Mouse (Mus musculus) hindbrain, embryonic 13.5 days (tissue): Measurements from ENCODE around the gene Rictor. TPM values are rescaled to one million over a fixed set of nuclear protein-coding genes. Genes with fewer than 3 reads are reported as not detected.

ENCODE experiments used
- ATAC-seq: fragments of 200-750 bp; cut with Nextera tagmentation; 2 replicates; pipeline ENCODE4 v1.8.0; 2017; ENCODE audit warnings: moderate TSS enrichment; ENCODE audit not compliant: low FRiP score
- H3K27ac ChIP-seq: fragments of 300-500 bp; sonication (generic); 2 replicates; pipeline ENCODE4 v1.5.1; 2015; ENCODE audit warnings: inconsistent platforms, mild to moderate bottlenecking, moderate library complexity
- H3K27me3 ChIP-seq: fragments of 300-500 bp; sonication (generic); 2 replicates; pipeline ENCODE4 v1.6.1; 2015; ENCODE audit warnings: mild to moderate bottlenecking, inconsistent platforms
- H3K36me3 ChIP-seq: fragments of 300-500 bp; sonication (generic); 2 replicates; pipeline ENCODE4 v1.6.1; 2015; ENCODE audit warnings: mild to moderate bottlenecking, inconsistent platforms
- H3K4me1 ChIP-seq: fragments of 300-500 bp; sonication (generic); replicated peaks from 2 replicates; pipeline ENCODE4 v1.6.1; 2015; ENCODE audit warnings: inconsistent platforms
- H3K4me2 ChIP-seq: fragments of 300-500 bp; sonication (generic); 2 replicates; pipeline ENCODE4 v1.6.1; 2015; ENCODE audit warnings: inconsistent platforms, mild to moderate bottlenecking, moderate library complexity
- H3K4me3 ChIP-seq: fragments of 300-500 bp; sonication (generic); 2 replicates; pipeline ENCODE4 v1.5.1; 2015; ENCODE audit warnings: mild to moderate bottlenecking, inconsistent platforms
- H3K9ac ChIP-seq: fragments of 300-500 bp; sonication (generic); 2 replicates; pipeline ENCODE4 v1.6.1; 2015; ENCODE audit warnings: mild to moderate bottlenecking, inconsistent platforms
- H3K9me3 ChIP-seq: fragments of 300-500 bp; sonication (generic); 2 replicates; pipeline ENCODE4 v1.6.1; 2016; ENCODE audit warnings: inconsistent platforms
- WGBS: fragments of 180-500 bp; shearing (Covaris S2); methylation state at CpG from one replicate; pipeline ENCODE4 v1.1.7; 2015; 5-methylcytosine and 5-hydroxymethylcytosine counted together
- polyA plus RNA-seq: library from polyadenylated mRNA; unstranded; fragments of >200 nt; fragmentation: Nextera tagmentation; extraction: Ambion mirVana; gene quantifications from 2 replicates; pipeline ENCODE4 v1.2.1, GENCODE M21; 2015

Gene Rictor
- 58.0 and 60.6 TPM in 2 replicates for polyA plus RNA-seq

DNA sequence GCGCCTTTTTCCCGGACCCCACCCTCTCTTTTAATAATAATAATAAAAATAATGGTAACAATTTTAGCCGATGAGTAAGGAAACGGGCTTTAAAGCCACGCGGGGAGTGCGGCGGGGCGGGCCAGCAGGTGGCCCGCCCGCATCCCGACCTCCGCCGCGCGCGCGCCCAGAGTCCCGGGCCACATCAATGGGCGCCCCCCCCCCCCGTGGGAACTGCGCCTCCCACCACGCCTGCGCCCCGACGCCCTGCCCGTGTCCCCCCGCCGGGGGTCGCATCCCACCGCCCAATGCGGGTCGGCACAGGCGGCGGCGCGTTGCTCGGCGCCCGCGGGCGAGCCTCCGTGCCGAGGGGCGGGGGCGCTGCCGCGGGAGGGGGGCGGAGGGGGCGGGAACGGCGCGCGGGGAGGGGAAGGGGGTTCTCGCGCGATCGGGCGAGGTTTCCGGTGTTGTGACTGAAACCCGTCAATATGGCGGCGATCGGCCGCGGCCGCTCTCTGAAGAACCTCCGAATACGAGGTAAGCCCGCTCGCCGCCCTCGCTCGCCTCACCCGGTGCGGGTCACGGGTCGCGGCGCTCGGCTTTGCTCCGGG, at the start of gene Rictor:
Gene Rictor, plus strand, starts transcription at position 444 of the 590 bp plus-strand sequence.
- Histone ChIP-seq H3K27me3 (peaks cover 9% of the 10 kb centered on the region; the same call in 1 of the 2 replicates), H3K4me2 (peak within 1 kb of the TSS; percentile 88), H3K27ac (peak within 1 kb of the TSS; percentile 96), H3K4me3 (peak within 1 kb of the TSS; percentile 95), H3K4me1 (peaks cover 32% of the 10 kb centered on the region), H3K36me3 (no peaks in the 10 kb centered on the region), H3K9me3 (no peaks in the 10 kb centered on the region), H3K9ac (peak within 1 kb of the TSS; percentile 91)
- peak; percentile 90 for ATAC-seq
- WGBS = under 1% methylated on average over 59 of the region's 82 CpGs

GRCm38 (mm10) chr15:6661951-6662350, 46.2 kb upstream of the Rictor start:
- H3K9me3 ChIP-seq = no peaks in the 10 kb centered on the region
- no peak overlapping the region for H3K27ac ChIP-seq
- ATAC-seq = no peak
- no peaks in the 10 kb centered on the region for H3K36me3 ChIP-seq
- H3K4me2 ChIP-seq = no peak overlapping the region
- H3K27me3 ChIP-seq = no peaks in the 10 kb centered on the region
- 43% methylated on average over 3 of the region's 3 CpGs for WGBS
- H3K4me3 ChIP-seq = no peak overlapping the region
- H3K9ac ChIP-seq = no peak overlapping the region
- H3K4me1 ChIP-seq = no peaks in the 10 kb centered on the region

- Histone ChIP-seq H3K27ac (no peak overlapping the region), H3K9ac (no peak overlapping the region), H3K4me1 (no peaks in the 10 kb centered on the region; the same call in 1 of the 2 replicates), H3K4me3 (no peak overlapping the region), H3K4me2 (no peak overlapping the region), H3K9me3 (no peaks in the 10 kb centered on the region), H3K36me3 (no peaks in the 10 kb centered on the region), H3K27me3 (no peaks in the 10 kb centered on the region)
- no peak for ATAC-seq
- WGBS = 58% methylated on average over 7 of the region's 7 CpGs
Observed at GRCm38 (mm10) chr15:6663991-6664390, 44.2 kb upstream of the Rictor start.

- H3K9ac ChIP-seq = no peak overlapping the region
- H3K4me2 ChIP-seq = no peak overlapping the region
- ATAC-seq = no peak
- no peaks in the 10 kb centered on the region; the same call in 1 of the 2 replicates for H3K4me1 ChIP-seq
- no peaks in the 10 kb centered on the region for H3K36me3 ChIP-seq
- no peaks in the 10 kb centered on the region for H3K27me3 ChIP-seq
- no peaks in the 10 kb centered on the region for H3K9me3 ChIP-seq
- WGBS = 56% methylated on average over 5 of the region's 5 CpGs
- H3K27ac ChIP-seq = no peak overlapping the region
- H3K4me3 ChIP-seq = no peak overlapping the region
Observed at GRCm38 (mm10) chr15:6666072-6666471, 42.1 kb upstream of the Rictor start.

- Histone ChIP-seq H3K27ac (no peak overlapping the region), H3K27me3 (no peaks in the 10 kb centered on the region), H3K4me1 (no peaks in the 10 kb centered on the region; the same call in 1 of the 2 replicates), H3K9me3 (no peaks in the 10 kb centered on the region), H3K4me3 (no peak overlapping the region), H3K9ac (no peak overlapping the region), H3K4me2 (no peak overlapping the region), H3K36me3 (no peaks in the 10 kb centered on the region)
- ATAC-seq = no peak
- WGBS = 42% methylated on average over 14 of the region's 14 CpGs
Observed at GRCm38 (mm10) chr15:6668793-6669437, 39.3 kb upstream of the Rictor start.

DNA sequence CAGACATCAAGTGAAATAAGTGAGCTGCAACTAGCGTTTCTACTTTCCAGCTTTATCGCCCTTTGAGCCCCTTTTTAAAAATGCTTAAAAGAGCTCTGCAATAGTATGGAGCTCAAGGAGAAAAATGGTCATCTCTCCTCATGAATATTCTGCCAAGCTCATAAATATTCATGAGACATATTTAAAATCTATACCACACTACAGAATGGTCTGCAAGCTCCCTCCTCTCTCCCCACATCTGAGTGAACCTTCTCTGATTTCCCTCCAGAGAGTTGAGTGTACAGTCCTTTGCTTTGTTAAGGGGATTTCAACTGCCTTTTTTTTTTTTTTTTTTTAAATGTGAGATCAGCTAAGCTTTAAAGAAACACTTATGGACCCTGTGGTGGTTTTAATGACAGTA, 29.7 kb upstream of the Rictor start:
- Histone ChIP-seq H3K9me3 (no peaks in the 10 kb centered on the region), H3K4me2 (no peak overlapping the region), H3K4me1 (no peaks in the 10 kb centered on the region; the same call in 1 of the 2 replicates), H3K9ac (no peak overlapping the region), H3K27me3 (no peaks in the 10 kb centered on the region), H3K36me3 (no peaks in the 10 kb centered on the region), H3K4me3 (no peak overlapping the region), H3K27ac (no peak overlapping the region)
- no peak for ATAC-seq
- WGBS = 26% methylated on average over 2 of the region's 2 CpGs

- H3K9me3 ChIP-seq = no peaks in the 10 kb centered on the region
- H3K4me1 ChIP-seq = no peaks in the 10 kb centered on the region
- H3K4me3 ChIP-seq = no peak overlapping the region
- no peak overlapping the region for H3K27ac ChIP-seq
- peaks cover 9% of the 10 kb centered on the region; the same call in 1 of the 2 replicates for H3K27me3 ChIP-seq
- no peak overlapping the region for H3K4me2 ChIP-seq
- no peak overlapping the region for H3K9ac ChIP-seq
- ATAC-seq = no peak
- H3K36me3 ChIP-seq = no peaks in the 10 kb centered on the region
- WGBS = 70% methylated on average over 2 of the region's 2 CpGs
Observed at GRCm38 (mm10) chr15:6702164-6702563, 6.0 kb upstream of the Rictor start.

- no peak for ATAC-seq
- H3K27me3 ChIP-seq = peaks cover 9% of the 10 kb centered on the region; the same call in 1 of the 2 replicates
- no peaks in the 10 kb centered on the region for H3K36me3 ChIP-seq
- no peak overlapping the region for H3K4me2 ChIP-seq
- H3K27ac ChIP-seq = no peak overlapping the region
- H3K9me3 ChIP-seq = no peaks in the 10 kb centered on the region
- no peak overlapping the region for H3K9ac ChIP-seq
- peaks cover 12% of the 10 kb centered on the region for H3K4me1 ChIP-seq
- WGBS = 63% methylated on average over 7 of the region's 7 CpGs
- no peak overlapping the region for H3K4me3 ChIP-seq
Observed at GRCm38 (mm10) chr15:6705351-6705901, 2.8 kb upstream of the Rictor start.

GRCm38 (mm10) chr15:6707551-6707935, 636 bp upstream of the Rictor start:
- Histone ChIP-seq H3K9ac (peak overlapping the region; percentile 91), H3K4me2 (peak overlapping the region; percentile 78), H3K27ac (peak overlapping the region; percentile 96), H3K27me3 (peaks cover 9% of the 10 kb centered on the region; the same call in 1 of the 2 replicates), H3K36me3 (no peaks in the 10 kb centered on the region), H3K4me3 (peak overlapping the region; percentile 95), H3K4me1 (peaks cover 28% of the 10 kb centered on the region), H3K9me3 (no peaks in the 10 kb centered on the region)
- ATAC-seq = peak; percentile 72
- under 1% methylated on average over 43 of the region's 43 CpGs for WGBS

DNA sequence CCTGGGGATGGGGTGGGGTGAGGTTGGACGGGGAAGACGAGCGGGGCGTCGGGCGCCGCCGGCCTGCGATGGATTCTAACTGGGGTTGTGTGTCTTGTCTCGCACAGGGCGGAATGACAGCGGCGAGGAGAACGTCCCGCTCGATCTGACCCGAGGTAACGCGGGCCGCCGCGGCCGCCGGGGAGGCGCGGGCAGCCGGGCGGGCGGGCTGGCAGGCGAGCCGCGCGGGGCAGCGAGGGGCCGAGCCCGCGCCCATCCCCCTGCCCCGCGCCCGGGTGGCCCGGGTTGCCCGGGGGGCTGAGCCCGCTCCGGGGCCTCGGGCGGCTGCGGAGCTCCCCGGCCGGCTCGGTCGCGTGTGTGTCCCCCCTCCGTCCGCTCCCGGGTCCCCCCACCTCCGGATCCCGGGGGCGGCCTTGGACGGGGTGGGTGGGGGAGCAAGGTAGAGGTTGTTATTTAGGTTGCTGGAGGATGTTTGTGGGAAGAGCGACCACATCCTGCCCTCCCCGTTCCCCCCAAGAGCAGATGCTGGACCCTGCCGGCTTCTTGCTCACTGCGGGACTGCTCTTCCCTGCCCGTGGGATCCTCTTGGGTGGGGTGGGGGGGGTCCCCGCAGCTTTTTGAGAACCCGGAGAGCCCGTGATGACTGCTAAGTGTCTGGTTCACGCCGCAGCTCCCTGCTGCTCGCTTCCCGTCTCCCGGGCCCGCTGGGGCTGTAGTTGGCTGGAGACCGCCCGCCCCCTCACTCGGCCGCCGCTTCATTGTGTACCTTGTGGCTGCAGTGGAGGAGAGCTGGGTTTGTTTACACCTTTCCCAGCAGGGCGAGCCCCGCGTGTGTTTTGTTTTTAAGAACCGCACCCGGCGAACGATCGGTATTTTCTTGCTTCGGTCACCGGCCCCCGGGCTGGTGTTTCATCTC, 605 bp downstream of the Rictor start:
- Histone ChIP-seq H3K36me3 (no peaks in the 10 kb centered on the region), H3K27me3 (peaks cover 9% of the 10 kb centered on the region; the same call in 1 of the 2 replicates), H3K4me3 (peak overlapping the region; percentile 95), H3K9ac (peak overlapping the region; percentile 91), H3K4me2 (peak overlapping the region; percentile 88), H3K27ac (peak overlapping the region; percentile 96), H3K9me3 (no peaks in the 10 kb centered on the region), H3K4me1 (peaks cover 40% of the 10 kb centered on the region)
- peak; percentile 84 for ATAC-seq
- WGBS = under 1% methylated on average over 86 of the region's 89 CpGs

DNA sequence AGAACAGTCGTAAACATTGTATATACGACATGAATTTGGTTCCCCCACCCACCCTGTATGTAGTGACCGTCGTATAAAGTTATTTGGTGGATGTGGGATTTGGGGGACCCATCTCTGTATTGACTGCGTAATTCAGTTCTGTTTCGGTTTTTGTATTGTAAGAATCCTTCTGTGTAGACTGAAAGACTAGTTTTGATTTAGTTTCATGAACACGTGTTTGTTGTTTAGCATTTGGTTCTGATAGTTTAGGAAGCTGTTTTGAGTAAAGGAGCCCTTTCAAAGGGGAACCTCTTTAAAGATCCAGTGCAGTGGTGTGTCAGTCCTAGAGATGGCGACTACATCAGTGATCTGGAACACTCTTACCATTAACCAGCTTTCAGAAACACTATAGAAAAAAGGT, 1.4 kb downstream of the Rictor start:
- WGBS = 23% methylated on average over 8 of the region's 8 CpGs

GRCm38 (mm10) chr15:6710341-6710740, 2.2 kb downstream of the Rictor start:
- H3K4me2 ChIP-seq = peak overlapping the region; percentile 88
- H3K4me1 ChIP-seq = peaks cover 47% of the 10 kb centered on the region
- ATAC-seq = no peak
- H3K4me3 ChIP-seq = peak overlapping the region; percentile 95; the same call in 1 of the 2 replicates
- H3K27ac ChIP-seq = no peak overlapping the region
- H3K9ac ChIP-seq = no peak overlapping the region
- no peaks in the 10 kb centered on the region for H3K36me3 ChIP-seq
- peaks cover 9% of the 10 kb centered on the region; the same call in 1 of the 2 replicates for H3K27me3 ChIP-seq
- H3K9me3 ChIP-seq = no peaks in the 10 kb centered on the region
- WGBS = 80% methylated on average over 7 of the region's 7 CpGs

More for the DNA sequence above, 1.4 kb downstream of the Rictor start:
- H3K4me2 ChIP-seq = peak overlapping the region; percentile 88
- peak overlapping the region; percentile 95 for H3K4me3 ChIP-seq
- no peaks in the 10 kb centered on the region for H3K9me3 ChIP-seq
- H3K27me3 ChIP-seq = peaks cover 9% of the 10 kb centered on the region; the same call in 1 of the 2 replicates
- H3K9ac ChIP-seq = peak overlapping the region; percentile 91
- no peak for ATAC-seq
- no peaks in the 10 kb centered on the region for H3K36me3 ChIP-seq
- peaks cover 44% of the 10 kb centered on the region for H3K4me1 ChIP-seq
- no peak overlapping the region for H3K27ac ChIP-seq
